Mouse (Mus musculus): ENCODE measurements around the gene Stmn1.

- no peak for TF ChIP-seq POLR2A (IDR thresholded peaks at IDR 0.05; ENCODE audit: low read depth, low read length)
- TF ChIP-seq CTCF (IDR thresholded peaks at IDR 0.05; ENCODE audit: extremely low read depth, insufficient read length, insufficient replicate concordance, low read depth, low read length) = no peak
Observed at GRCm38 (mm10) chr4:134442216-134442615, 25.9 kb upstream of the Stmn1 start.
